Comparison of ENCODE assay signal across 8 mouse cellular contexts in the genomic region with DNA sequence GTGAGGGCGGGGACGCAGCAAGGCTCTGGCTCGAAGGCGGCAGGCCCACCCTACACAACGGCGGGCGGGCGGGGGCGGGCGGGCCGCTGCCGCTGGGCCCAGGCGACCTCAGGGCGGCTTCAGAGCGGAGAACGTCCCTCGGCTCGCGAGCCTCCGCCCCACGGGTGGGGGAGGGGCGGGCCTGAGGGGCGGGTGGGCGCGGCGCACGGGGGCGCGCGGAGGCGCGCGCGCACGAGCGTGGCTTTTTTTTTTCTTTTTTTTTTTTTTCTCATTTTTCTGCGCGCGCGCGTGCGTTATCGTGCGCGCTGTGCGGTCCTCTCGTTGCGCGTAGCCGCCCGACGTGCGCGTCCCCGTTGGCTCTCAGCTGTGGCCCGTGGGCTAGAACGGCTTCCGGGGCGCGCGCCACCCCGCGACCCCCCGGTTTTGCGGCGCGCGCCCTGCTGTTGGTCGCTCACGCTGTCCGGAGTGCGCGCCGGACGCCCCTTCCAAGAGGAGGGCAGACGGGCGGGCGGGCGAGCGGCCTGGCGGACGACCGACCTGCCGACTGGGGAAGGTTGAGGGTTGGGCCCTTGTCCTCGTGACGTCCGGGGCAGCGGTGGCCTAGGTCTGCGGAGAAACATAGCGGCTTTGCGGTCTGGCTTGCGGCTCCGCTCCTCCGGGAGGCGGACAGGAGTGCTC. TPM values are rescaled to one million over a fixed set of nuclear protein-coding genes. Genes with fewer than 3 reads are reported as not detected.
A peak's percentile ranks its signal among the peaks of the same experiment; 100 is the strongest.
DNase-seq lines count a peak whose midpoint lies in the region; ATAC-seq and TF ChIP-seq lines count a peak whose summit lies in the region.

No protein-coding gene starts in this region.

- peak overlapping the region; percentile 97 for H3K27ac ChIP-seq in cortical plate, adult 2 months (ENCODE audit: insufficient read depth, low read length)

- no peak for TF ChIP-seq CTCF in cortical plate, adult 2 months (IDR thresholded peaks at IDR 0.05; ENCODE audit: extremely low read depth, insufficient read depth, low read length)

- H3K4me3 ChIP-seq in cortical plate, adult 2 months (ENCODE audit: insufficient read depth, low read length): peak overlapping the region; percentile 83

- intact Hi-C loops in left cerebral cortex, postnatal 10 days (cut with DNase I): loop anchor here (5.0 kb wide), 1 partner anchor 40 kb away; no protein-coding TSS in a partner anchor

- DNase-seq in adipocyte (ENCODE audit: low spot score): peak; percentile 82
- DNase-seq in gastrocnemius, postnatal 10 days: peak; percentile 80
- DNase-seq in left cerebral cortex, postnatal 10 days (ENCODE audit: extremely low spot score in 1 of 2, low spot score in 2 of 2): peak; percentile 80 to 94
- peak; percentile 93 for DNase-seq in right cerebral cortex, postnatal 10 days (ENCODE audit: low spot score in 2 of 2)
- DNase-seq in urinary bladder, postnatal 36 days (ENCODE audit: low spot score in 2 of 2): peak; percentile 75 to 80

- ATAC-seq in inflammation-experienced regulatory T-cells, adult 6 months: peak; percentile 40
- ATAC-seq in megakaryocyte progenitor cell, adult 5-6 weeks (replicated peaks; ENCODE audit: poor library complexity): peak; percentile 56

- peaks cover 3% of the 10 kb centered on the region; the same call in 1 of the 2 replicates for H3K4me1 ChIP-seq in cortical plate, adult 2 months (ENCODE audit: control insufficient read depth, insufficient read depth, low read length)

- TF ChIP-seq POLR2A in cortical plate, adult 2 months (IDR thresholded peaks at IDR 0.05; ENCODE audit: extremely low read depth, insufficient read depth, low read length): no peak

RNA-seq across cellular contexts. Expression of a gene that starts 0.8 kb away (rescaled TPM):
- polyA plus RNA-seq in cortical plate, adult 2 months (2012; rRNA removed): 110 and 111 TPM in 2 replicates
- total RNA-seq in gastrocnemius, postnatal 10 days (2021): 10 to 100 TPM; 67.6 to 81.9 TPM
- polyA plus RNA-seq in inflammation-experienced regulatory T-cells, adult 6 months (2017; shearing (Covaris generic)): 10 to 100 TPM; 68.0 to 91.8 (median 70.4) TPM
- total RNA-seq in left cerebral cortex, postnatal 10 days (2021): 100 to 1,000 TPM; 125 to 131 TPM
- 92.3 and 107 TPM in 2 replicates for total RNA-seq in megakaryocyte progenitor cell, adult 5-6 weeks (2015)
- total RNA-seq in megakaryocyte progenitor cell, adult 5-6 weeks (2017): 133 and 134 TPM in 2 replicates

RNA-seq across cellular contexts. Expression of a gene that starts 9.9 kb away (rescaled TPM):
- 110 TPM in 2 replicates for polyA plus RNA-seq in cortical plate, adult 2 months (2012; rRNA removed)
- total RNA-seq in gastrocnemius, postnatal 10 days (2021): 10 to 100 TPM; 77.2 to 78.3 TPM
- 100 to 1,000 TPM; 123 to 167 (median 155) TPM for polyA plus RNA-seq in inflammation-experienced regulatory T-cells, adult 6 months (2017; shearing (Covaris generic))
- total RNA-seq in left cerebral cortex, postnatal 10 days (2021): 10 to 100 TPM; 82.9 to 91.8 TPM
- total RNA-seq in megakaryocyte progenitor cell, adult 5-6 weeks (2015): 177 and 194 TPM in 2 replicates
- total RNA-seq in megakaryocyte progenitor cell, adult 5-6 weeks (2017): 184 and 188 TPM in 2 replicates

RNA-seq across cellular contexts. Expression of a gene that starts 27.0 kb away (rescaled TPM):
- polyA plus RNA-seq in cortical plate, adult 2 months (2012; rRNA removed): 169 and 173 TPM in 2 replicates
- total RNA-seq in gastrocnemius, postnatal 10 days (2021): 100 to 1,000 TPM in 1 of 2 experiments, 10 to 100 TPM in 1; 91.5 to 109 TPM
- polyA plus RNA-seq in inflammation-experienced regulatory T-cells, adult 6 months (2017; shearing (Covaris generic)): 10 to 100 TPM; 15.7 to 18.4 (median 18.4) TPM
- 100 to 1,000 TPM; 104 to 114 TPM for total RNA-seq in left cerebral cortex, postnatal 10 days (2021)
- total RNA-seq in megakaryocyte progenitor cell, adult 5-6 weeks (2015): 33.4 and 36.1 TPM in 2 replicates
- total RNA-seq in megakaryocyte progenitor cell, adult 5-6 weeks (2017): 38.0 and 47.0 TPM in 2 replicates

RNA-seq across cellular contexts. Expression of a gene that starts 37.9 kb away (rescaled TPM):
- polyA plus RNA-seq in cortical plate, adult 2 months (2012; rRNA removed): 31.6 and 34.2 TPM in 2 replicates
- 100 to 1,000 TPM; 156 to 169 TPM for total RNA-seq in gastrocnemius, postnatal 10 days (2021)
- polyA plus RNA-seq in inflammation-experienced regulatory T-cells, adult 6 months (2017; shearing (Covaris generic)): under 1 TPM in 2 of 3 experiments, not detected in 1; 0.06 to 0.08 TPM
- total RNA-seq in left cerebral cortex, postnatal 10 days (2021): 10 to 100 TPM; 29.6 to 34.2 TPM
- total RNA-seq in megakaryocyte progenitor cell, adult 5-6 weeks (2015): 0.05 and 0.32 TPM in 2 replicates
- total RNA-seq in megakaryocyte progenitor cell, adult 5-6 weeks (2017): 0.08 TPM in 1 of 2 replicates, not detected in the other

RNA-seq across cellular contexts. Expression of a gene that starts 42.7 kb away (rescaled TPM):
- polyA plus RNA-seq in cortical plate, adult 2 months (2012; rRNA removed): 62.2 and 63.6 TPM in 2 replicates
- 10 to 100 TPM; 57.2 to 76.4 TPM for total RNA-seq in gastrocnemius, postnatal 10 days (2021)
- polyA plus RNA-seq in inflammation-experienced regulatory T-cells, adult 6 months (2017; shearing (Covaris generic)): 100 to 1,000 TPM; 132 to 143 (median 137) TPM
- 10 to 100 TPM; 64.3 to 68.3 TPM for total RNA-seq in left cerebral cortex, postnatal 10 days (2021)
- total RNA-seq in megakaryocyte progenitor cell, adult 5-6 weeks (2015): 266 and 290 TPM in 2 replicates
- total RNA-seq in megakaryocyte progenitor cell, adult 5-6 weeks (2017): 342 and 372 TPM in 2 replicates

Comparison
In these comparisons a context has a peak if more than half of its experiments do, and no peak if none do; other contexts are left out.
1. Peak in every context shown above with its lines: DNase-seq, ATAC-seq, H3K4me3 ChIP-seq and H3K27ac ChIP-seq.